Mouse (Mus musculus): ENCODE data around the gene Mlc1.

Gene Mlc1

DNA sequence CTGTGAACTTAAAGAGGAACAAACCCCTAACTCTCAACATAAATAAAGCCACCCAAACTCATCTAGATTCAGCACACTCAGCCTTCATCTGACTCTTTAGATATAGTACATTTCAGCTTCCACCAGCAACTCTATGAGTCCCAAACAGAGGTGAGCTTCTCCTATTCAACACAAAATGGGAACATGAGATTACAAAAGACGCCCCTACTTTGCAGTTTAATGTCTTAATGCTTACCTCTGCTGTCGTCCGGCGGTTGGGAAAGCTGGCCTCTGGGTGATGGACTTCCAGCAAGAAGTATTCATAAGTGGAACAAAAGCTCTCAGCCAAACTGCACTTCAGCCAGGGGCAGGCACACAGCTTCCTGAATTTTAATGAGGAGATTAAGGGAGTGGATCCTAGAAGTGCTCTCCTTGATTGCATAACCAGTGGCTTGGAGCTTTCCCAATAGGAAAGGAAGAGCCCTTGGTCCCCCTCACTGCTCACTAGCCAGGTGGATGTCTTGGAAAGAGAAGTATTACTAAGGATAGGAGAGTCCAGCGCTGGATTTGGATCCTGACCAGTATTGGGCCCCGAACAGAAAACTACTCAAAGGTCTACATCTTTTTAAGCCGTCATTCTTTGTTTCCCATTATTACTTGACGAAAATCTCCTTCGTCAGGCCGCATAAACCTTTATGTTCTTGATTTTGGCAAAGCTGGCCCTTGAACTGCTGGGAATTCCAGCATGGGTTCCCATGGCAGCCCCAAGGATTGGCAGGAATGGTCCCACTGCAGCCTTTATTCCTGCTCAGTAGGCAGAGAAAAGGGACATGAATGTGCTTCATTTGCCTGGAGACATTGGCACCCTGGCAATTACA is at the start of gene Mlc1:
Gene Mlc1 (minus strand): TSS at position 727 of the 857 bp plus-strand sequence.
- no peak for DNase-seq (ENCODE audit: low read depth, low spot score)

- no peak for DNase-seq (ENCODE audit: low read depth, low spot score)
These were observed 41.7 kb upstream of the Mlc1 start for GRCm38 (mm10) chr15:89020492-89020891.

DNA sequence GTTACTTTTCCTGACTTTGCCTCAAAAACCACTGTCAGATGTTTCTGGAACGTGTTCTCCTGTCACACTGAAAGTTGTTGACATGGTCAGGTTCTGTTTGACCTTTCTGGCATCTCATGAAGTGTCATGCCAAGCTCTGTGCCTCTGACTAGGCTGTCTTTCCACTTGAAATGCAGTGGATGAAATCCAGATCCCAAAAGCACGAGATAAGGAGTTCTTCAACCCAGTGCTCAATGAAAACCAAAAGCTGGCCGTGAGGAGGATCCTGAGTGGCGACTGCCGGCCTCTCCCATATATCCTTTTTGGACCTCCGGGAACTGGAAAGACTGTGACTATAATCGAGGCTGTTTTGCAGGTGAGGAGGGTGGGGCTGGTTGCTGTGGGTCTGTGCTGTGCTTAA is 41.3 kb upstream of the Mlc1 start:
- DNase-seq (ENCODE audit: low read depth, low spot score), result no peak

GRCm38 (mm10) chr15:89016722-89017121 is 37.9 kb upstream of the Mlc1 start:
- no peak for DNase-seq (ENCODE audit: low read depth, low spot score)

- no peak for DNase-seq (ENCODE audit: low read depth, low spot score)
These were observed 29.0 kb upstream of the Mlc1 start for GRCm38 (mm10) chr15:89007781-89008180.

GRCm38 (mm10) chr15:89007002-89007401 is 28.2 kb upstream of the Mlc1 start:
- DNase-seq (ENCODE audit: low read depth, low spot score), result no peak

GRCm38 (mm10) chr15:89001245-89001644 is 22.4 kb upstream of the Mlc1 start:
- DNase-seq (ENCODE audit: low read depth, low spot score), result no peak

DNA sequence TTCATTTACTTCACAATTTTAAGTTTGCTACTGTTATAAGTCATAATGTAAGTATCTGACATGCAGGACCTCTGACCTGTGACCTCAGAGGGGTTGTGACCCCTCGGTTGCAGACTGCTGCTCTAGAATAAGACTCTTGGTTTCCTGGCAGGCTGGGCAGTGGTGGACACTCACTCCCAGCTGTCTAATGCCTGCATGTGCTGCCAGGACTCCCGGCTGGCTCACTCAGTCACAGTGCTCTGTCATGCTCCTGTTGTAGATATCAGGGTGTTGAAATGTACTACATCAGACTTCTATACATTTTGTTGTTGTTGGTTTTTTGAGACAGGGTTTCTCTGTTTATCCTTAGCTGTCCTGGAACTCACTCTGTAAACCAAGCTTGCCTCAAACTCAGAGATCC is 21.6 kb upstream of the Mlc1 start:
- no peak for DNase-seq (ENCODE audit: low read depth, low spot score)

GRCm38 (mm10) chr15:88999124-88999523 is 20.3 kb upstream of the Mlc1 start:
- DNase-seq (ENCODE audit: low read depth, low spot score), result no peak

DNA sequence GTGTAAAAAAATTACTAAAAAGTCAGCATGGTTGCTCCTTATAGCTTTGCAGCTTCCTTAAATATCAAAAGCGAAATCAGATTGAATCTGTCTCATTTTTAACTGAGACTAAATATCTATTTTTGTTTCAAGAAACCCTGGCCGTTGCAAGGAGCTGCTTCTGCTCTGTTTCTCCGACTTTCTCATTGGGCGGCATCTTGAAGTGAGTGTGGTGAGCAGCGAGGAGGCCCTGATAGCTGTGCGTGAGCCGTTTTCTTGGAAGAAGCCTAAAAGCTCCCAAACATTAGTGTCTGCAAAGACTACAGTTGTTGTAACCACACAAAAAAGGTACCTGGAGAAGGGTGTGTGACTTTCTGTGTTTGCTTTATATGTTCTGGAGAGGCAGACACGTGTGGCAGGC is 19.8 kb upstream of the Mlc1 start:
- no peak for DNase-seq (ENCODE audit: low read depth, low spot score)

DNA sequence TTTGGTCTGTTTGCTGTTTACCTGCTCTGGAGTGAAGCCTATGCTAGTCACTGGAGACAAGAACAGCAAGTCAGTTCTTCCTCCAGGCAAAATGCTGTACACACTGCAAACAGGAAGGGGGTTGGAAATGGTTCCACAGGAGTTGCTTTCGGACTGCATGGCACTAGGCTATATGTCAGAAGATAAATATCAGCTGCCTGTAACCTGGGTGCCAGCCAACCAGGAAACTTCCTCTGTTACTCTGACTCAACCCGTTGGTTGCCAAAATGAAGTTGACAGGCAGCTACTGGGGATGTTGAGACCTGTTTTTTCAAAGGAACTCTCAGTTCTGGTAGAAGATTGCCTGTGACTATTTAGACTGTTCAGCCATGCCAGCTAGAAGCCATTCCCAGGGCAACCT is 10.4 kb upstream of the Mlc1 start:
- no peak for DNase-seq (ENCODE audit: low read depth, low spot score)

- no peak for DNase-seq (ENCODE audit: low read depth, low spot score)
These were observed 3.8 kb upstream of the Mlc1 start, which contains the start of gene Mov10l1 for GRCm38 (mm10) chr15:88982534-88983079. Gene Mov10l1 (plus strand): TSS chr15:88982909.

DNA sequence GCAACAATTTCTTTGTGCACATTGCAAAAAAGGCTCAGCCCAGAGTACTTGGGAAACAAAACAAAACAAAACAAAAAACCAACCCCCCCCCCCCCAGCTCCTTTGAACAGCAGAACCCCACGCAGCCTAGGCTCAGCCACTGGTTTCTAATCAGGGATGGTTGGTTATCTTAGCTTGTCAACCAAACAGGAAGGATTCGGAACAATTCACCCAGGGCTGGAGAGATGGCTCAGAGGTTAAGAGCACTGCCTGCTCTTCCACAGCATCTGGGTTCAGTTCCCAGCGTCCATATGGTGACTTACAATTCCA is 285 bp upstream of the Mlc1 start:
- DNase-seq (ENCODE audit: low read depth, low spot score), result no peak

DNA sequence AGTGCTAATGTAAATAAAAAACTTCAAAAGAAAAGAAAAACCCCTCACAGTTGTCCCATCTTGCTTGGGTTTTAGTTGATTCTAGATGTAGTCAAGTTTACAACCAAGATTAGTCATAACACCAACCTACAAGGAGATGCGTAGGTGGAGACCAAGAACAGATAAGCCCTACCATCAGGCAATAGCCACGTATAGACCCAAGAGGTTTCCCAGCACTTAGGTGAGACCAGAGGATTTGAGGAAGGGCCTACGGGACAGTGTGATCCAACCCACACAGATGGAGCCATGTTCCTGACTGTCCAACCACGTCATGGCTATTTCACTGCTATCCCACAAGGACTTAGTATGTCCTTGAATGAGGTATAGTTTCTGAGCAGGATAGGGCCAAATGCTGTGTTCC is 6.5 kb downstream of the Mlc1 start:
- DNase-seq (ENCODE audit: low read depth, low spot score), result no peak

GRCm38 (mm10) chr15:88964070-88964578 is 14.7 kb downstream of the Mlc1 start:
- DNase-seq (ENCODE audit: low read depth, low spot score), result no peak

GRCm38 (mm10) chr15:88957522-88957921 is 21.3 kb downstream of the Mlc1 start:
- no peak for DNase-seq (ENCODE audit: low read depth, low spot score)

- DNase-seq (ENCODE audit: low read depth, low spot score), result no peak
These were observed 23.5 kb downstream of the Mlc1 start for GRCm38 (mm10) chr15:88955342-88955741.

DNA sequence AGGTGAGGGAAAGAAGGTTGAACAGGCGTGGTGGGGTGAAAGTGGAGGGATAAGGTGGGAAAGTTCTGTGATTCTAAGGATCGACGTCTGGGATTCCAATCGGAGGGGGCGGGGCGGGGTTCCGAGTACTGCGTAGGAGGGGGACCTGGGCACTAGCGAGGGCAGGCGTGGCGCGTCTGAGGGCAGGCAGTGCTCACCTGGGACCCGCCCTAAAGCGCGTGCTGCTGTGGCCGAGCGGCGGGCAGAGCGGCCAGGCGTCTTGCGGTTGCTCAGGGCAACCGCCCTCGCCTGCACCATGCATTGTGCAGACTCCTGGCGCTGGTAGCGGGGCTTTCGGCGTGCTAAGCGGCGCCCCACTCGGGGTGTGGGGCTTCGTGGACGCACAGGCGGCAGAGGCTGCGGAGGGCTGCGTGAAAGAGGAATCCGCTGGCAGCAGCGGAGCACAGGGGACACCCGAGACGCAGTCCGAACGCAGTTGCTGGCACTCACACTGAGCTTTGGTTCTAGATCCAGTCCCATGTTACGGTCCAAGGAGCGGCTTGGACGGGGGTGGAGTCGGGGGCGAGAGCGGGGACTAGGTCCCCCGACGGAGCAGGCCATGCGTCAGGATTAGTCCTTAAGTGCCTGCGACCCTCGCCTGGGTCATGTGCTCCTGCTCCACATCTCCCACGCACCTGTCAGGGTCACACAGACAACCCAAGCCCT is 24.3 kb downstream of the Mlc1 start, which contains the start of gene Ttll8:
Gene Ttll8 (minus strand): TSS at position 51 of the 705 bp plus-strand sequence.
- no peak for DNase-seq (ENCODE audit: low read depth, low spot score)

GRCm38 (mm10) chr15:88951246-88951645 is 27.6 kb downstream of the Mlc1 start:
- DNase-seq (ENCODE audit: low read depth, low spot score), result no peak

DNA sequence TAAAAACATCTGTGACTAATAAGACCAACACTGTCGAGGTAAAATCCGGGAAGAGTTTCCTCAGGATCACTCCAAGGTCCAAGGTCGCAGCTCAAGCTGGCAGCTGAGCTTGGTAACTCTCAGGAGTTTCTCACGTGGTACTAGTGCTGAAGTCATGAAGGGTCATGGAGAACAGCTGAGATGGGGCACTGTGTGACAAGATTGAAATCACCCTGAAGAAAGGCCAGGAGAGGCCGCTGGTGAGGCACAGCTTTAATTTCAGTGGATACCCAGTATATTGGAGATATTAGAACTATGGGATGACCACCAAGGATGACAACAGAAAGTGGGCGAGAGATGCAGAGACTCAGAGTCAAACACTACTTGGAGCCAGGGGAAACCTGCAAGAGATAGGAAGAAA is 32.0 kb downstream of the Mlc1 start:
- no peak for DNase-seq (ENCODE audit: low read depth, low spot score)

DNA sequence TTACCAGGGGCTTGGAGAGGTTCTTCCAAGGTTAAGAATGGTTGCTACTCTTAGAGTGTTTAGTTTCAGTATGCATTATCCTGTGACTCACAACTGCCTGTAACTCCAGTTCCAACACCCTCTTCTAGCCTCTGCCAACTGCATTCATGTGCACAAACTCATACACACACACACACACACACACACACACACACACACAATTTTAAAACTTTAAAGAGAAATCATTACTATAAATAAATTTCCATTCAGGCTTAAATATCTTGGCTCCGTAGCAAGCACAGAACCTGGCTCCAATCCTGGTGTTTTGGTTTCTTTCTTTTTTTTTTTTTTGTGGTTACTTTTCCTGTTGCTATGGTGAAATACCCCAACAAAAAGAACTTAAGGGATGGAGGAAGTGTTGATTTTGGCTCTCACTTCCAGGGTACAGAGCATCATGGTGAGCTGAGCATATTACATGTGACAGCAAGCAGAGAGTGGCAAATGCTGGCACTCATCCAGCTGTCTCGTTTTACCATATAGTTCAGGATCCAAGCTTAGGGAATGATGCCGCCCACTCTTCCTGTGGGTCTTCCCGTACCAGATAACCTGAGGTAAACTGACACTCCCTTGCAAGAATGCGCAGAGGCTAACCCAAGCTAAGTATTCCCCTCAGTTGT is 34.8 kb downstream of the Mlc1 start:
- DNase-seq (ENCODE audit: low read depth, low spot score), result no peak

GRCm38 (mm10) chr15:88942783-88943182 is 36.0 kb downstream of the Mlc1 start:
- no peak for DNase-seq (ENCODE audit: low read depth, low spot score)

All from skeletal muscle tissue, adult 2 months (tissue).